Mouse (Mus musculus) ES-Bruce4 (cell line): ENCODE data around the gene Lasp1.

Experiments used
- CTCF ChIP-seq: IDR thresholded peaks from one replicate; pipeline ENCODE4 v1.8.1; 2011; ENCODE audit warnings: low read depth, low read length
- POLR2A ChIP-seq: IDR thresholded peaks from one replicate; pipeline ENCODE4 v1.8.1; 2011; ENCODE audit warnings: low read length; ENCODE audit not compliant: insufficient read depth

GRCm38 (mm10) chr11:97816176-97816575 is 17.4 kb downstream of the Lasp1 start:
- TF ChIP-seq CTCF (no peak), POLR2A (no peak)
